12 mouse cellular contexts compared by ENCODE assay signal in the genomic region with DNA sequence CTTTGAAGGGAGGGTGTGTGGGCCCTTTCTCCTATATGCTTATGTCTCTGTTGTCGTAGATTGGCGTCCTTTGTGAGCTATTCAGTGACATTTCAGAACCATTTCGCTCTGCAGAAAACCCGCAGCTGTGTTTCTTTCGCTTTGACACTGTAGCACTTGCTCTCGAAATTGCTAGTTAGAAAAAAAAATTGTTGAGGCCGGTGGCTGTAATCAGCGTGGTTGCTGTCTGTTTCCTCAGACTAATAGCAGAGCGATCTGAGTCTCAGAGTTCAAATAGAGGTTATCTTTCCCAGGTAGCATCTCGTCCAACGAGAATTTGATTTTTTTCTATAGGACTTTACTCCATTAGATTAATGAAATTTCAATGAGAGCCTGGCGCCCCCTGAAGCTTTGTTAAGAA.
A peak's percentile ranks its signal among the peaks of the same experiment; 100 is the strongest.
DNase-seq lines count a peak whose midpoint lies in the region; ATAC-seq lines count a peak whose summit lies in the region.
"Had no signal": no experiment of that assay in that cellular context is flagged by ENCODE, and none has a peak within 500 bp of the region (broad histone marks: within the 10 kb centered on the region; RNA-seq: fewer than 3 reads in every experiment).

No protein-coding gene starts in this region.

- WGBS in kidney, embryonic 15.5 days: 29% methylated on average over 12 of the region's 12 CpGs
- 12% methylated on average over 12 of the region's 12 CpGs for WGBS in forebrain, embryonic 14.5 days
- 18% methylated on average over 12 of the region's 12 CpGs for WGBS in intestine, embryonic 15.5 days
- 17% methylated on average over 12 of the region's 12 CpGs for WGBS in neural tube, embryonic 12.5 days

- peaks cover 8% of the 10 kb centered on the region; the same call in 1 of the 2 replicates for H3K27me3 ChIP-seq in kidney, embryonic 15.5 days
- H3K27me3 ChIP-seq in forebrain, embryonic 14.5 days (replicated peaks; ENCODE audit: control insufficient read depth, insufficient read depth, low read length): no peaks in the 10 kb centered on the region
- no peaks in the 10 kb centered on the region for H3K27me3 ChIP-seq in intestine, embryonic 15.5 days (replicated peaks)
- no peaks in the 10 kb centered on the region for H3K27me3 ChIP-seq in neural tube, embryonic 12.5 days (replicated peaks)

- H3K4me2 ChIP-seq in kidney, embryonic 15.5 days: peak overlapping the region; percentile 35
- peak overlapping the region; percentile 44 for H3K4me2 ChIP-seq in forebrain, embryonic 14.5 days (ENCODE audit: low read length)
- peak overlapping the region; percentile 25 for H3K4me2 ChIP-seq in intestine, embryonic 15.5 days (replicated peaks)
- H3K4me2 ChIP-seq in neural tube, embryonic 12.5 days (replicated peaks): peak overlapping the region; percentile 56

- no peak for ATAC-seq in kidney, embryonic 15.5 days (replicated peaks; ENCODE audit: low FRiP score)
- ATAC-seq in forebrain, embryonic 14.5 days: 0 out of 2 replicates have a peak, but pooled peaks have one; percentile 48
- ATAC-seq in intestine, embryonic 15.5 days: no peak
- no peak for ATAC-seq in neural tube, embryonic 12.5 days (ENCODE audit: low FRiP score, low read depth)

- H3K9me3 ChIP-seq in kidney, embryonic 15.5 days (replicated peaks): no peaks in the 10 kb centered on the region
- no peaks in the 10 kb centered on the region for H3K9me3 ChIP-seq in forebrain, embryonic 14.5 days (replicated peaks; ENCODE audit: control insufficient read depth, low read length)
- no peaks in the 10 kb centered on the region for H3K9me3 ChIP-seq in intestine, embryonic 15.5 days
- no peaks in the 10 kb centered on the region for H3K9me3 ChIP-seq in neural tube, embryonic 12.5 days
- H3K9me3 ChIP-seq: embryonic facial prominence, embryonic 10.5 days; G1E; megakaryocyte, embryonic 14.5 days had no signal

- H3K36me3 ChIP-seq in kidney, embryonic 15.5 days: no peaks in the 10 kb centered on the region
- no peaks in the 10 kb centered on the region for H3K36me3 ChIP-seq in forebrain, embryonic 14.5 days (ENCODE audit: control insufficient read depth, insufficient read depth, low read length)
- H3K36me3 ChIP-seq in intestine, embryonic 15.5 days: no peaks in the 10 kb centered on the region
- no peaks in the 10 kb centered on the region for H3K36me3 ChIP-seq in neural tube, embryonic 12.5 days
- H3K36me3 ChIP-seq: embryonic facial prominence, embryonic 10.5 days; G1E had no signal

- H3K9ac ChIP-seq in kidney, embryonic 15.5 days: no peak overlapping the region
- H3K9ac ChIP-seq in forebrain, embryonic 14.5 days (ENCODE audit: low read length): peak overlapping the region; percentile 46
- no peak overlapping the region for H3K9ac ChIP-seq in intestine, embryonic 15.5 days
- H3K9ac ChIP-seq in neural tube, embryonic 12.5 days: peak overlapping the region; percentile 58

- peaks cover 21% of the 10 kb centered on the region for H3K4me1 ChIP-seq in kidney, embryonic 15.5 days
- H3K4me1 ChIP-seq in forebrain, embryonic 14.5 days (ENCODE audit: control insufficient read depth, insufficient read depth, low read length): peaks cover 14% of the 10 kb centered on the region
- H3K4me1 ChIP-seq in intestine, embryonic 15.5 days (replicated peaks): no peaks in the 10 kb centered on the region
- H3K4me1 ChIP-seq in neural tube, embryonic 12.5 days: peaks cover 31% of the 10 kb centered on the region
- H3K4me1 ChIP-seq: megakaryocyte, embryonic 14.5 days had no signal

- H3K27ac ChIP-seq in kidney, embryonic 15.5 days: no peak overlapping the region
- peak overlapping the region; percentile 77 for H3K27ac ChIP-seq in forebrain, embryonic 14.5 days (ENCODE audit: low read depth, low read length)
- H3K27ac ChIP-seq in intestine, embryonic 15.5 days: no peak overlapping the region
- H3K27ac ChIP-seq in neural tube, embryonic 12.5 days: peak overlapping the region; percentile 91
- H3K27ac ChIP-seq: embryonic facial prominence, embryonic 10.5 days had no signal

- DNase-seq in kidney, postnatal 25 days: no peak
- DNase-seq in forebrain, embryonic 14.5 days (ENCODE audit: low spot score): peak; percentile 61
- no peak for DNase-seq in frontal cortex, postnatal 25 days (ENCODE audit: low spot score in 2 of 2)
- no peak for DNase-seq in embryo, embryonic 10.5 days (ENCODE audit: low spot score)
- no peak for DNase-seq in kidney, adult 8-10 months
- DNase-seq: thymus, adult 18-20 months had no signal

- no peak overlapping the region for H3K4me3 ChIP-seq in kidney, embryonic 15.5 days (replicated peaks)
- H3K4me3 ChIP-seq in forebrain, embryonic 14.5 days (ENCODE audit: low read depth, low read length): peak overlapping the region; percentile 16
- H3K4me3 ChIP-seq in intestine, embryonic 15.5 days (replicated peaks): 0 out of 2 replicates have a peak overlapping the region, but pooled peaks have one; percentile 2
- peak overlapping the region; percentile 22; the same call in 1 of the 2 replicates for H3K4me3 ChIP-seq in neural tube, embryonic 12.5 days
- H3K4me3 ChIP-seq: embryonic facial prominence, embryonic 10.5 days; megakaryocyte, embryonic 14.5 days had no signal

Comparison
In these comparisons a context has a peak if more than half of its experiments do, and no peak if none do; other contexts are left out.
1. H3K27ac ChIP-seq: peak in forebrain, embryonic 14.5 days (single experiment) and neural tube, embryonic 12.5 days (single experiment); none in kidney, embryonic 15.5 days (single experiment) and intestine, embryonic 15.5 days (single experiment).
2. H3K9ac ChIP-seq: peak in forebrain, embryonic 14.5 days (single experiment) and neural tube, embryonic 12.5 days (single experiment); none in kidney, embryonic 15.5 days (single experiment) and intestine, embryonic 15.5 days (single experiment).
3. Peak in every context shown above with its lines, with median percentiles within 50 percentile points of each other: H3K4me2 ChIP-seq.